Mouse (Mus musculus): ENCODE measurements around the gene Fdps. TPM values are rescaled to one million over a fixed set of nuclear protein-coding genes. Genes with fewer than 3 reads are reported as not detected.

The Fdps gene
- polyA plus RNA-seq (2016; fragmentation: Nextera tagmentation; extraction: Ambion mirVana): 220 and 253 TPM in 2 replicates

DNA sequence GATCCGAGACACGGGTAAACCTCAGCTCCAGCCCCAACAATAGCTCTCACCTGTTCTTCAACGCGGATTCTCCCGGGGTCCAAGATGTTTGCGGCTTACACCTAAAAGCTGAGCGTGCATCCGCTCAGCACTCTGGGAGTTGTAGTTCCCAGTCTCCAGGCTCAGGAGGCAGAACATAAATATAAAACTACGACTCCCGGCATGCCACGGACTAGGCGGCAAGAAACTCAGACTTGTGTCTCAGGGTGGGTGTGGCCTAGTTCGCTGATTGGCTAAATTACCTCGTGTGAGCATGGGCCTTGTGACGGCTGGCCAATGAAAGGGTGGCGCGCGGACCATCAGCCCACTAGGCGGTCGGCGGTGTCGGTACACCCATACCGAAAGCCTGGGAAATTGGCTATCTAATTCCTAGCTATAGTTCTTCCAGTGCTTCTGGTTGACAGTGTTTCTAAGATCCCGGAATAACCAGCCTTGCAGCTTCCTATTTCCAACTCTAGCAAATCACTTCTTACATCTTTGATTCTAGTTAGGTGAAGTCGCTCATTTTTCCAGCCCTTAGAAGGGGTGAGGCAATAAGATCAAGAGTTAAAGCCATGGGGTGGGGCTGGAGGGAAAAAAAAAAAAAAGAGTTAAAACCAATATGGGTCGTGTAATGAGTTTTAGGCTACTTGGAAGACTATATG lies at the start of gene Fdps:
Gene Fdps, minus strand, starts transcription at position 148 of the 683 bp plus-strand sequence.
- peak within 1 kb of the TSS; percentile 84 for H3K27ac ChIP-seq
- under 1% methylated on average over 26 of the region's 26 CpGs for WGBS
- peak; percentile 99 for DNase-seq (ENCODE audit: low spot score)

DNA sequence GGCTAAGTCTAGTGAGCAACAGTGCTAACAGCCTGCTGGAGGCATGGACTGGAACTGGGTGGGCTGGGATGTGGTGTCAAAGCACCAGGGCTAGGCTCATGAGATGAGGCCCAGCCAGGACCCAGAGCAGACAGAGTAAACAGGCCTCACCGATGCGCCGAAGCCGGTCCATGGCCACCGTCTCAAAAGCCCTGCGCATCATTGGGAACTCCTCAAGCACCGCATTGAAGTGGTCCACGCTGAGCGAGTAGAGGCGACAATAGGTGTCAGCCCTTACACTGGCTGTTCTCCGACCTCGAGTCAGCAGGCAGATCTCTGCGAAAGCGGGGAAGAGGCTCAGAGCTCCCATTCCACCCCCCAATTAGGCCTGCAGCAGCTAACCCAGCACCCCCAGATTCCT lies 46.8 kb upstream of the Fdps start:
- H3K4me3 ChIP-seq: no peak overlapping the region; the same call in 1 of the 2 replicates
- H3K9me3 ChIP-seq: no peaks in the 10 kb centered on the region
- no peak overlapping the region for H3K27ac ChIP-seq
- no peaks in the 10 kb centered on the region for H3K36me3 ChIP-seq
- H3K27me3 ChIP-seq (ENCODE audit: insufficient read depth, poor library complexity, severe bottlenecking): peaks cover 85% of the 10 kb centered on the region
- no peak for DNase-seq (ENCODE audit: low spot score)
- H3K4me1 ChIP-seq: peaks cover 20% of the 10 kb centered on the region
- 63% methylated on average over 14 of the region's 14 CpGs for WGBS

More for the DNA sequence above, at the start of gene Fdps:
- H3K9me3 ChIP-seq: no peaks in the 10 kb centered on the region
- H3K36me3 ChIP-seq: peaks cover 34% of the 10 kb centered on the region
- no peaks in the 10 kb centered on the region for H3K27me3 ChIP-seq (ENCODE audit: insufficient read depth, poor library complexity, severe bottlenecking)
- peak within 1 kb of the TSS; percentile 73 for H3K4me3 ChIP-seq
- H3K4me1 ChIP-seq: peaks cover 20% of the 10 kb centered on the region

DNA sequence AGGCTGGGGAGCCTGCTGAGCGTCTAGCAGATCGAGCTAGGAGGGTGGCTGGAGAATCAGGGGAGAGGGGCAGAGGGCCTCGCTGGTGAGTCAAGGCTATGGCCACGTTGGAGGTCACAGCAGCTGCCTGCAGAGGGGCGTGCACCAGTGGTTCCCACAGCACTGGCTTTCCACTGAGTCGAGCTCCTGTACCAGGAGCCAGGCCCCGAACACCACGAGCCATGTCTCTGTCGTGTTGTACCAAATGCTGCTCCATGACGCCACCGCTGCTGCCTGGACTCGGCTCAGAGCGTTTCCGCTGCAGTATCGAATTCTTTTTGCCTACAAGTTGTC lies 46.2 kb upstream of the Fdps start:
- WGBS: 14% methylated on average over 15 of the region's 15 CpGs
- H3K9me3 ChIP-seq: no peaks in the 10 kb centered on the region
- peak overlapping the region; percentile 50 for H3K4me3 ChIP-seq
- peak overlapping the region; percentile 17 for H3K27ac ChIP-seq
- H3K4me1 ChIP-seq: peaks cover 20% of the 10 kb centered on the region
- H3K27me3 ChIP-seq (ENCODE audit: insufficient read depth, poor library complexity, severe bottlenecking): peaks cover 87% of the 10 kb centered on the region
- no peaks in the 10 kb centered on the region for H3K36me3 ChIP-seq
- no peak for DNase-seq (ENCODE audit: low spot score)

DNA sequence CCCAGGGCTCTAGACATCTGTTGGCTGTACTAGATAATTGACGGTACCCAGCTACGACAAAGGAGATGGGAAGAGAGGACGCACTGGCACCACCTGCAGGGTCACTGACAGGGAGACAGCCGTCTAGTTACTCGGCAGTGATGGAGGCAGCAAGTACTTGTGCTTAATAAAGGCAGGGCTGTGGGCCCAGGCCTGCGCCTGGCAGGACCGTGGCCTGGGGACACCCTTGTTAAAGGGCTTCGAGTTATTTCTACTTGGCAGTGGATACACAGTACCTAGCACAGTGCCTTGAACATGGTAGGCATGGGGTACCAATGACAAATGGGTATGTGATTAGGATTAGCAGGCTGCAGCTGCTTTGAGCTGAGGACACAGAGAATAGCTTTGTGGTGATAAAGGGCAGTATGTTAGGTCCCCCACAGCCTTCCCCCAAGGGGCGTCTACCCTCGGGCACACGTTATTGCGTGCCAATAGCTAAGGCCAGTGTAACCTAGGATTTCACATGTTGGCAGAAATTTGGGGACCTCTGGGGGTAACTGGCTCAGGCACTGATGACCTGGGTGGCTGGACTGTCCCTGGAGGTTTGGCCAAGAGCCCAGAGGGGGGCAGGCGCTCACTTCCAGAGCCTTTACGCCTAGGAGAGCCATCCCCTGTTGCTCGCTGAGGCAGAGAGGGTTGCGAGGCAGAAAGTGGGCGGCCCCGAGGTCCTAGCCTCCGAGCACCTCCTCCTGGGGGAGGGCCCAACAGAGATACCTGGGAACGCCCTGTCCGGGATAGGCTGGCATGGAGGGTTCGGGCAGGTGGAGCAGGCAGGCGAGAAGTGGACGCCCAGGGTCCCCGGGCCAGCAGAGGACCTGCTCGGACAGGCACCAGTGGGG lies 45.6 kb upstream of the Fdps start:
- H3K27ac ChIP-seq: peak overlapping the region; percentile 17
- no peaks in the 10 kb centered on the region for H3K36me3 ChIP-seq
- H3K9me3 ChIP-seq: no peaks in the 10 kb centered on the region
- DNase-seq (ENCODE audit: low spot score): peak; percentile 93
- peak overlapping the region; percentile 50 for H3K4me3 ChIP-seq
- peaks cover 20% of the 10 kb centered on the region for H3K4me1 ChIP-seq
- 21% methylated on average over 26 of the region's 26 CpGs for WGBS
- peaks cover 82% of the 10 kb centered on the region for H3K27me3 ChIP-seq (ENCODE audit: insufficient read depth, poor library complexity, severe bottlenecking)

DNA sequence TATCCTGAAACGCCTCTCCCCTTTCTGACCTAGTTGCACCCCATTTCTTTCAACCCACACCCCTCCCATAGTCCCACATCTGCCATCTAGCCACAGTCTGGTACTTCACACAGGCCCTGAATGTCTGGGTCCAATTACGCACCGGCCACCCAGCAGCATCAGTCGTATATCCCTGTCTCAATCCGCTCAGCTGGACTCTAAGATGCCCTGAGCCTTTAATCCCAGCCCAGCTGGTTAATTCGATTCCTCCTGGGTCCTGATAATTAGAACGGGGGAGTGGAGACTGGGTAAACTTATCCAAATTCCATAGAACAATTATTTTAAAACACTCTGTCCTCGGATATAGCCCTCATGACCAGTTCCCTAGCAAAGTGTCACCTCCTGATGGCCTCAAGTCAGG lies 43.8 kb upstream of the Fdps start:
- Histone ChIP-seq H3K27me3 (ENCODE audit: insufficient read depth, poor library complexity, severe bottlenecking) (peaks cover 70% of the 10 kb centered on the region), H3K36me3 (no peaks in the 10 kb centered on the region), H3K4me1 (peaks cover 20% of the 10 kb centered on the region), H3K27ac (no peak overlapping the region), H3K4me3 (no peak overlapping the region), H3K9me3 (no peaks in the 10 kb centered on the region)
- no peak for DNase-seq (ENCODE audit: low spot score)
- 67% methylated on average over 8 of the region's 8 CpGs for WGBS

DNA sequence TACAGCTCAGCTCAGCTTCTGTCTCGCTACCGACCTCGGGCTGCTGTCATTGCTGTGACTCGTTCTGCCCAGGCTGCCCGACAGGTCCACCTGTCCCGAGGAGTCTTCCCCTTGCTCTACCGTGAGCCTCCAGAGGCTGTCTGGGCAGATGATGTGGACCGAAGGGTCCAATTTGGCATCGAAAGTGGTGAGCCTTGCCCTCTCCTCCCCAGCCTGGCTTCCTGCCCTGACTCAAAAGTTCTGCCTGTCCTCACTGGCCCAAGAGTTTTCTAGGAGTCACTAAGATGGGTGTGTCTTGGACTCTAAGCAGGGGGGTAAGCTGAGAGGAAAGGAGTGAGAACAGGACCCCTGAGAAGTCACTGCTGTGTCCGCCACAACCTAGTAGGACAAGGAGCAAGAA lies 43.1 kb upstream of the Fdps start:
- H3K4me3 ChIP-seq: 0 out of 2 replicates have a peak overlapping the region, but pooled peaks have one; percentile 12
- peaks cover 20% of the 10 kb centered on the region for H3K4me1 ChIP-seq
- no peaks in the 10 kb centered on the region for H3K36me3 ChIP-seq
- no peak overlapping the region for H3K27ac ChIP-seq
- WGBS: 79% methylated on average over 10 of the region's 10 CpGs
- no peaks in the 10 kb centered on the region for H3K9me3 ChIP-seq
- no peak for DNase-seq (ENCODE audit: low spot score)
- peaks cover 63% of the 10 kb centered on the region for H3K27me3 ChIP-seq (ENCODE audit: insufficient read depth, poor library complexity, severe bottlenecking)

DNA sequence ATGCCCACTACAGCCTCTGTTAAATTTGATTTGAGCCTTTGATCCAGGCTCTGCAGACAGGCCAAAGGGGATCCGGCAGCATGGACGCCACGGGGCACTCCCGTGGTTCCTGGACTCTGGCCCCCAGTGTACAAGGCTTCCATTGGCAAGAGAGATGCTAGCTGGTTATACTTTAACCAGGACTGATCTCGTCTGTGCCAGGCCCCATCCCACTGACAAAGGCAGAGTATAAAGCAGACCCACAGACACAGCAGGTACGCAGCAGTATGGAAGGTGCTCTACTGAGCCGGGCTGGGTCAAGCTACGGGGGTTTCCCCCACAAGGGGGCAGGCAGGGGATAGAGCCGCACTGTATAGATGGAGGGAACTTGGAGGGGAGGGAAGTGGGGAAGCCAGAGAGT lies 34.6 kb upstream of the Fdps start:
- Histone ChIP-seq H3K27ac (peak overlapping the region; percentile 59; the same call in 1 of the 2 replicates), H3K9me3 (no peaks in the 10 kb centered on the region), H3K27me3 (ENCODE audit: insufficient read depth, poor library complexity, severe bottlenecking) (peaks cover 34% of the 10 kb centered on the region; the same call in 1 of the 2 replicates), H3K4me1 (peaks cover 26% of the 10 kb centered on the region), H3K36me3 (no peaks in the 10 kb centered on the region), H3K4me3 (peak overlapping the region; percentile 38)
- no peak for DNase-seq (ENCODE audit: low spot score)
- WGBS: 40% methylated on average over 9 of the region's 9 CpGs

DNA sequence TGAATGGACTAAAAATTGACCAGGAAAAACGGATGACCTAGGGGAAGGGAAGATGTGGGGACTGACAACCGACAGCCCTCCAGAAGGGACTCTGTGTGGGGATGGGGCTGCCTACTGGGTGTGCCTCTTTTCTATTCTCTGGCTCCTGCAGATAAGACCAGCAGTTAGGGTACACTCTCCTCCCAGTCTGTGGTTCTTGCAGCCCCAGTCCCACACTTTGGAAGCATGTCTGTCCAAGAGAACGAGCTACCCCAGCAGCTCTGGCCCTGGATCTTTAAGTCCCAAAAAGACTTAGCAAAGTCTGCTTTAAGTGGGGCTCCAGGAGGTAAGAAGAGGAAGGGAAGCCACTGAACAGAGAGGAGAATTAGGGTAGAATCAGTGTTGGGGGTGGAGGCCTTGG lies 34.2 kb upstream of the Fdps start, which contains the start of gene Pklr:
Gene Pklr, plus strand, starts transcription at position 185 of the 400 bp plus-strand sequence.
- Histone ChIP-seq H3K27me3 (ENCODE audit: insufficient read depth, poor library complexity, severe bottlenecking) (peaks cover 34% of the 10 kb centered on the region; the same call in 1 of the 2 replicates), H3K27ac (peak within 1 kb of the TSS; percentile 59; the same call in 1 of the 2 replicates), H3K36me3 (no peaks in the 10 kb centered on the region), H3K4me3 (peak within 1 kb of the TSS; percentile 38), H3K9me3 (no peaks in the 10 kb centered on the region), H3K4me1 (peaks cover 26% of the 10 kb centered on the region)
- WGBS: 43% methylated on average over 3 of the region's 3 CpGs
- peak; percentile 87 for DNase-seq (ENCODE audit: low spot score)

DNA sequence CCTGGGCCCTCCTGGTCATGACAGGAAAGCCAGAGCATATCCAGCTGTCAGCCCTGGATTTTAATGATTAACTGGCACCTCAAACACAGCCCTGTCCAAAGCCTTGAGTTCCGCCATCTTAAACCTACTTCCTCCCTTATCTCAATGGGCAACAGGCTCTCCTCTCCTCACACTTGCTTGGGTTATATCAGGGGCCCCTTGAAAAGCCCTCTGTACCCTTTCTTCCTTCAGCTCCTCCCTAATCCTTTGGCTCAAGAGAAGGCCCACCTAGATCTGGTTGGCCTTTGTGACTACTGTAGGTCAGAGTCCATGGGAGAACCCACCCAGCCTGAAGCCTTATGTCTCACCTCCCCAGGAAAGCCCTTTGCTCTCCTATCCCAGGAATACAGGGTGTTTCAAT lies 32.0 kb upstream of the Fdps start:
- peaks cover 34% of the 10 kb centered on the region; the same call in 1 of the 2 replicates for H3K27me3 ChIP-seq (ENCODE audit: insufficient read depth, poor library complexity, severe bottlenecking)
- no peak for DNase-seq (ENCODE audit: low spot score)
- no peaks in the 10 kb centered on the region for H3K36me3 ChIP-seq
- H3K4me3 ChIP-seq: no peak overlapping the region
- H3K9me3 ChIP-seq: no peaks in the 10 kb centered on the region
- peak overlapping the region; percentile 75 for H3K27ac ChIP-seq
- H3K4me1 ChIP-seq: peaks cover 26% of the 10 kb centered on the region
- WGBS: 63% methylated on average over 1 of the region's 1 CpGs

DNA sequence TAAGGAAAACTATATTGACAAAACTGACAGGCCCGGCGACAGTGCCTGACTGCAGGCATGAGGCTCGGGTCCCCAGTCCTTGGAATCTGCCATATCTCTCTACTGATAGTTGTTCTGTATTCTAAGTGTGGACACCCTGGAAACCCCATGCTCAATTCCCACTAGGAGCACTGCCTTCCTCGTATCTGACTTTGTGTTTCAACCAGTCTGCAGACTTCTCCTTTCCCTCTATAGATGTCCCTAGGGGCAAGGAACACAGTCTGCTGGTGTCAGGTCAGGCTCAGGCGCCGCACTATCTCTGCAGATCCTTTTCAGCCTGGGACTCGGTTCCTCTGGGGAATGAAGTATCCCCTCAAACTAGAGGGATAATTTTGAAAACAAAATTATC lies 31.3 kb upstream of the Fdps start:
- Histone ChIP-seq H3K36me3 (no peaks in the 10 kb centered on the region), H3K4me1 (peaks cover 26% of the 10 kb centered on the region), H3K27me3 (ENCODE audit: insufficient read depth, poor library complexity, severe bottlenecking) (peaks cover 34% of the 10 kb centered on the region; the same call in 1 of the 2 replicates), H3K4me3 (no peak overlapping the region), H3K27ac (peak overlapping the region; percentile 75), H3K9me3 (no peaks in the 10 kb centered on the region)
- no peak for DNase-seq (ENCODE audit: low spot score)
- WGBS: 56% methylated on average over 7 of the region's 7 CpGs

DNA sequence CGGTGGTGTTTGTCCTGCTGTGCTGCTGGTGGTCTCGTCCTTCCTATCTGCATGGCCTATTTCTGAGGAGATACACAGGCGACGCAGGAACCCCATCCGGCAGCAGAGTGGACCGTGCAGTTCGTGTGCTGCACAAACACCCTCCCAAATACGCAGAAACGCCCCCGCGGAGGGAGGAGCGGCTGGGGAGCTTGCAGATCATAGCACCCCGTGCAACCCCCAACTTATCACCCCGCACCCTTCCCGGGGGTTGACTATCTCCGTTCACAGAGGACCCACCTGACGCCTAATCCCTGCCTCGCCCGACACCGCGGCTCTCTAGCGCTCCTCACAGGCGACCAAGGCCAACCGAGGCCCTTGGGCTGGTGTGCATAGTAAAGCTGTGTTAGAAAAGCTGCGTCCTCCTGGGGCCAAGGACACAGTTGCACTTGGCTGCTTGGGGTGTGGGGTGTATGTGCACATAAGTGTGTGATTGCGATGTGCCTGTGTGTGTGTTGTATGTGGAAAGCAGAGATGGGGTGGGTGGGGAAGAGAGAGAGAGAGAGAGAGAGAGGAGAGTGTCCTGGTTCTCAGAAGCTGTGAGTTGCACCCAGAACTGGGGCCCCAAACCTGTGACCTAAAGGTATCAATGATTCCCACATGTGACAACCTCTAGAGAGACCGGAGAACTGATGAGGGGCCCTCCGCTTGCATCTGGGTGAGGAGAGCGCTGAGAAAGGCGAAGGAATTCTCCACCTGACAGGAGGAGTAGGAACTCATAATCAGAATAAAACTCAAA lies 30.7 kb upstream of the Fdps start:
- WGBS: 10% methylated on average over 30 of the region's 30 CpGs
- Histone ChIP-seq H3K27ac (peak overlapping the region; percentile 75), H3K36me3 (no peaks in the 10 kb centered on the region), H3K4me1 (peaks cover 26% of the 10 kb centered on the region), H3K9me3 (no peaks in the 10 kb centered on the region), H3K27me3 (ENCODE audit: insufficient read depth, poor library complexity, severe bottlenecking) (peaks cover 34% of the 10 kb centered on the region; the same call in 1 of the 2 replicates), H3K4me3 (peak overlapping the region; percentile 53)
- peak; percentile 96 for DNase-seq (ENCODE audit: low spot score)

DNA sequence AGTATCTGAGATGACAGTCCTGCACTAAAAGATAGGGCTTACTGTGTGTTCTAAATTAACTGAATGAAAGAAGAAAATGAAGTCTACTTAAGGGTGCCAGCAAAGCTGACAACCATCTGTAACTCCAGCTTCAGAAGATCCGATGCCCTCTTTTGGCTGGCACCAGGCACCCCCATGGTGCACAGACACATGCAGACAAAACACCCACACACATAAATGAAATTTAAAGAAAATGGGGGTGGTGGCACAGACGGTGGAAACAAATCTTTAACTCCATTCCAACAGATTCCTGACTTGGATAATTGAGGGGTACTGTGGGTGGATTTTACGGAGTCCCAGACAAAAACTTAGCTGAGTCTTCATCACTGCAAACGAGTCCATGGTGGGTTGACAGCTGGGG lies 30.1 kb upstream of the Fdps start:
- 51% methylated on average over 4 of the region's 4 CpGs for WGBS
- Histone ChIP-seq H3K9me3 (no peaks in the 10 kb centered on the region), H3K4me1 (peaks cover 26% of the 10 kb centered on the region), H3K4me3 (peak overlapping the region; percentile 53), H3K27me3 (ENCODE audit: insufficient read depth, poor library complexity, severe bottlenecking) (peaks cover 34% of the 10 kb centered on the region; the same call in 1 of the 2 replicates), H3K36me3 (no peaks in the 10 kb centered on the region), H3K27ac (peak overlapping the region; percentile 11)
- no peak for DNase-seq (ENCODE audit: low spot score)
